Mouse (Mus musculus): ENCODE data around the gene Cstf1. TPM values are rescaled to one million over a fixed set of nuclear protein-coding genes. Genes with fewer than 3 reads are reported as not detected.

The Cstf1 gene
- polyA plus RNA-seq, 1 experiment, result 52.1 TPM

DNA sequence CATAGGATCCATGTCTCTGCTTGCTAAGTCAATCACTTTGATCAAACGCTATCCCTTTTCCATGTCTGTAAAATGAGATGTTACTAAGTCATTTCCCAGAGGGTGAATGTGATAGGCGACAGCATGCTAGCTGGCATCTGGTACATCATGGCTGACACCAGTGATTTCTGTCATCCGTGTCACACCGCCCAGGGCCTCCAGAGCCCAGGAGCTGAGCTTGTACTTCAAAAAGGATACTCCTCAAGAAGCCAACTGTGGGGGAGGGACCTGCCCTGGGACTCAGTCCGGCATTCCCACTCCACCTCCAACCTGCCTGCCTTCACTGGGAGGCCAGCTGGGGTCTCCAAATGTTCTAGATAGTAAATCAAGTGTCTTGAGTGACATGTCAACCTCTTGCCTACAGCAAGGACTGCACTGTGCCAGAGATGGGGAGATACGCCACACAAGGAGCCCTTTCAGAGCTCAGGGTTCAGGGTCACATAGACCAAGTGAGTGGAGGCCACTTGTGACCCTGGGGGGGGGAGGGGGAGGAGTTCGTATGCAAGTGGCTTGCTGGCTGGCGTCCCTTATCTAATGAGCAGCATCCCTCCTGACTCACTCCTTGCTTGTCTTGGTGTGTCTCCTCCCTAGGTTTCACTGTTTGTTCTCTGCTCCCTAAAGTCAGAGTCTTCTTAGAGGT lies 23.4 kb upstream of the Cstf1 start:
- H3K27ac ChIP-seq (ENCODE audit: insufficient read depth, low read length), result no peak overlapping the region
- H3K27me3 ChIP-seq (ENCODE audit: control insufficient read depth, insufficient read depth, low read length, poor library complexity, severe bottlenecking), result no peaks in the 10 kb centered on the region
- H3K36me3 ChIP-seq (ENCODE audit: control insufficient read depth, insufficient read depth, low read length, poor library complexity, severe bottlenecking), result no peaks in the 10 kb centered on the region
- H3K4me1 ChIP-seq (ENCODE audit: control insufficient read depth, insufficient read depth, low read length), result peaks cover 3% of the 10 kb centered on the region
- TF ChIP-seq POLR2A (IDR thresholded peaks at IDR 0.05; ENCODE audit: insufficient read depth, low read length) (no peak), CTCF (IDR thresholded peaks at IDR 0.05; ENCODE audit: low read depth, low read length) (no peak), EP300 (IDR thresholded peaks at IDR 0.05; ENCODE audit: insufficient read depth, low read depth, low read length) (no peak)
- no peaks in the 10 kb centered on the region for H3K9me3 ChIP-seq (replicated peaks; ENCODE audit: control insufficient read depth, insufficient read depth, low read length, poor library complexity, severe bottlenecking)
- no peak overlapping the region for H3K9ac ChIP-seq (ENCODE audit: low read depth, poor library complexity, severe bottlenecking)
- H3K4me3 ChIP-seq (ENCODE audit: low read depth, low read length), result no peak overlapping the region

DNA sequence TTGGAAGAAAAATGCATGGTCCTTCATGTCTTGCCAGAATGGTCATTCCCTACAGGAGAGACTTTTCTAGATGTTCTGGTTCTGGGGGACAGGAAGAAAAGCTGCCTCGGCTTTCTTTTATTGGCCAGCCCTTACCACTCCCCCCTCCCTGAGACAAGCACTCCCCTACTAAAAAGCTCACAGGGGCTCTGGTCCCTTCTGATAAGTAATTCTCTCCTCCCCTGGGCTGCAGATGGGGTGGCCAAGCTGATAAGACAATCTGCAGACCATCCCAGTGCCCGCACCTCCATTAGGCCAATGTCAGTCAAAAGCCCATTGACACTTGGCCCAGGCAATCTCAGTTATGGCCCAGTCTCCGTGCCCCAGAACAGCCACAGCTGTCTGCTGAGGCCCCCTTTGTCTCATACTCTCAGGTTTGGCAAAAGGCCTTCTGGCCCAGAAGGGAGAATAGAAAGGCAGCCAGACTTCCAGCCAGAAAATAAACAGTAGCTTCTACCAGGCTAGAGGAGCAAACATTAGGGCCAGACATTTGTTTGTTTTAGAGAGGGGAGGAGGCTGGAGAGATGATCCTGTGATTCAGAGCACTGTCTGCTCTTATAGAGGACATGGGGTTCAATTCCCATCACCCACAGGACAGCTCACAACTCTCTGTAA lies 22.1 kb upstream of the Cstf1 start:
- H3K4me3 ChIP-seq (ENCODE audit: low read depth, low read length), result no peak overlapping the region
- no peaks in the 10 kb centered on the region for H3K9me3 ChIP-seq (replicated peaks; ENCODE audit: control insufficient read depth, insufficient read depth, low read length, poor library complexity, severe bottlenecking)
- no peaks in the 10 kb centered on the region for H3K36me3 ChIP-seq (ENCODE audit: control insufficient read depth, insufficient read depth, low read length, poor library complexity, severe bottlenecking)
- no peak for TF ChIP-seq CTCF (IDR thresholded peaks at IDR 0.05; ENCODE audit: low read depth, low read length)
- no peak for TF ChIP-seq EP300 (IDR thresholded peaks at IDR 0.05; ENCODE audit: insufficient read depth, low read depth, low read length)
- TF ChIP-seq POLR2A (IDR thresholded peaks at IDR 0.05; ENCODE audit: insufficient read depth, low read length), result no peak
- no peak overlapping the region for H3K27ac ChIP-seq (ENCODE audit: insufficient read depth, low read length)
- H3K4me1 ChIP-seq (ENCODE audit: control insufficient read depth, insufficient read depth, low read length), result peaks cover 3% of the 10 kb centered on the region
- no peak overlapping the region for H3K9ac ChIP-seq (ENCODE audit: low read depth, poor library complexity, severe bottlenecking)
- no peaks in the 10 kb centered on the region for H3K27me3 ChIP-seq (ENCODE audit: control insufficient read depth, insufficient read depth, low read length, poor library complexity, severe bottlenecking)

DNA sequence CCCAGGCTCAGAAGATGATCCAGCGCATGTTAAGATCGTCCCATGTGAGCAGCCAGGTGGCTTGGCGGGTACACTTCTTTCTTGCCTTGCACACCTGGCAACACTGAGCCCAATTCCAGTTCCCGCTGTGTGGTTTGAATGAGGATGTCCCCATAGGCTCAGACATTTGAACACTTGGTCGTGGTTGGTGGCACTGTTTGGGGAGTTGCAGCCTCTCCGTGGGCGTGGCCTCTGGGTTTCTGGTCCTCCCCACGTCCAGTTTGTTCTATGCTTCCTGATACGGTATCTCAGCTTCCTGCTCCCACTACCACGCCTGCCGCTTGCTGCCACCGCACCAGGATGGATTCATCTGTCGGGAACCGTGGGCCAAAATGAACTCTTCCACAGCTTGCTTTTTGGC lies 20.7 kb upstream of the Cstf1 start:
- TF ChIP-seq EP300 (IDR thresholded peaks at IDR 0.05; ENCODE audit: insufficient read depth, low read depth, low read length), result no peak
- Histone ChIP-seq H3K9me3 (replicated peaks; ENCODE audit: control insufficient read depth, insufficient read depth, low read length, poor library complexity, severe bottlenecking) (no peaks in the 10 kb centered on the region), H3K4me1 (ENCODE audit: control insufficient read depth, insufficient read depth, low read length) (peaks cover 3% of the 10 kb centered on the region), H3K27me3 (ENCODE audit: control insufficient read depth, insufficient read depth, low read length, poor library complexity, severe bottlenecking) (no peaks in the 10 kb centered on the region), H3K9ac (ENCODE audit: low read depth, poor library complexity, severe bottlenecking) (no peak overlapping the region), H3K4me3 (ENCODE audit: low read depth, low read length) (no peak overlapping the region), H3K27ac (ENCODE audit: insufficient read depth, low read length) (no peak overlapping the region), H3K36me3 (ENCODE audit: control insufficient read depth, insufficient read depth, low read length, poor library complexity, severe bottlenecking) (no peaks in the 10 kb centered on the region)

DNA sequence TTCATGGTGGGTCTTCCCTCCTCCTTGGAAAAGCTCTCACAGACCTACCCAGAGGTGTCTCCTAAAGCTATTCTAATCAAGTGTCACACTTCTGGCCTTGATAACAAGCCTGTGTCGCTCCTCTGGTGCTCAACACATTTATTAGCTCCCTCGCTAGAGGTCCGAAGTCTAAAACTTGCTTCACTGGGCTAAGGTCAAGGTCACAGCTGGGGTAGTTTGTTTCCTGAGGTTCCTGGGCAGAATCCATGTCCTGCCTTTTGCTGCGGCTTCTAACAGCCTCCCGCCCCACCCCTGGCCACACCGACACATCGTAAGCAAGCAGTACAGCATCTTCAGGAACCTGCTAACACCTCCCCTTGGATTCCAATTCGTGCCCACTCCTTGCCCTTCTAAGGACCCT lies 19.7 kb upstream of the Cstf1 start:
- TF ChIP-seq CTCF (IDR thresholded peaks at IDR 0.05; ENCODE audit: low read depth, low read length) (no peak), POLR2A (IDR thresholded peaks at IDR 0.05; ENCODE audit: insufficient read depth, low read length) (no peak), EP300 (IDR thresholded peaks at IDR 0.05; ENCODE audit: insufficient read depth, low read depth, low read length) (no peak)
- no peak overlapping the region for H3K9ac ChIP-seq (ENCODE audit: low read depth, poor library complexity, severe bottlenecking)
- H3K9me3 ChIP-seq (replicated peaks; ENCODE audit: control insufficient read depth, insufficient read depth, low read length, poor library complexity, severe bottlenecking), result no peaks in the 10 kb centered on the region
- H3K36me3 ChIP-seq (ENCODE audit: control insufficient read depth, insufficient read depth, low read length, poor library complexity, severe bottlenecking), result peaks cover 4% of the 10 kb centered on the region
- no peak overlapping the region for H3K27ac ChIP-seq (ENCODE audit: insufficient read depth, low read length)
- no peaks in the 10 kb centered on the region for H3K27me3 ChIP-seq (ENCODE audit: control insufficient read depth, insufficient read depth, low read length, poor library complexity, severe bottlenecking)
- H3K4me3 ChIP-seq (ENCODE audit: low read depth, low read length), result no peak overlapping the region
- peaks cover 3% of the 10 kb centered on the region for H3K4me1 ChIP-seq (ENCODE audit: control insufficient read depth, insufficient read depth, low read length)

DNA sequence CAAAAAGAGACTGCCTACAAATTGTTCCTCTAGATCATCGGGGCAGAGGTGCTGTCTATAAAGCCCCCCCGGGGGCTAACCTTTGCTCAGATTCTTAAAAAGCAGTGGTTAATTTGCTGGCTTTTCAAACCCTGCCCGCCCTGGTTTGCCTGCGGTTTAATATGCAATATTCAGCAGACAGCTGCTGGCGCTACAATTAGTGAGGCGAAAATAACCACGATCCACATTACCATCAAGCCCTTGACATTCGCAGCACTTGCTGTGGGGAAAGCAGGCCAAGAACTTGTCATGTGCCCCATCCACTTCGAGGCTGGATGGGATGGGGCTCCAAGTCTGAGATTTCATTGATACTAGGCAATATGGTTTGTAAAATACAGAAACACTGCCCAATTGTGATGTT lies 17.3 kb upstream of the Cstf1 start:
- Histone ChIP-seq H3K4me3 (ENCODE audit: low read depth, low read length) (no peak overlapping the region), H3K27ac (ENCODE audit: insufficient read depth, low read length) (no peak overlapping the region), H3K9ac (ENCODE audit: low read depth, poor library complexity, severe bottlenecking) (no peak overlapping the region), H3K4me1 (ENCODE audit: control insufficient read depth, insufficient read depth, low read length) (no peaks in the 10 kb centered on the region), H3K36me3 (ENCODE audit: control insufficient read depth, insufficient read depth, low read length, poor library complexity, severe bottlenecking) (peaks cover 28% of the 10 kb centered on the region), H3K27me3 (ENCODE audit: control insufficient read depth, insufficient read depth, low read length, poor library complexity, severe bottlenecking) (no peaks in the 10 kb centered on the region), H3K9me3 (replicated peaks; ENCODE audit: control insufficient read depth, insufficient read depth, low read length, poor library complexity, severe bottlenecking) (no peaks in the 10 kb centered on the region)
- TF ChIP-seq POLR2A (IDR thresholded peaks at IDR 0.05; ENCODE audit: insufficient read depth, low read length) (no peak), CTCF (IDR thresholded peaks at IDR 0.05; ENCODE audit: low read depth, low read length) (no peak), EP300 (IDR thresholded peaks at IDR 0.05; ENCODE audit: insufficient read depth, low read depth, low read length) (no peak)

DNA sequence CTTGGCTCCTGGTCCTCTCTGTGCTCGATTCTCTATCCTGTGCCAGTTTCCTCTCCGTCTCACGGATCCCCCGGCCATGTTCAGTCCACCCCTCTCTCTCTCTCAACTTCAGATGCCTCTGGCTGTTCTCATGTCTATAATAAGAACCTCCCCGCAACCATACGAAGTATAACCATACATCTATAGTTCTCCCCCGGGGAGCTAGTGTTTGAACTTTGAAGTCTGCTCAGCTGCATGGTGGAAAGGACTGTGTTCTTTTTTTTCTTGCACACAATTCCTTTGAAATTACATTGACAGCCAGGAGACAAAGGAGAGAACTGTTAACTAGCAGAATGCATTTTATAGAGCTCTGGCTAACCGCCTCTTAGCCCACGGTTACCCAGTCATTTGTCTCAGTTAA lies 15.7 kb upstream of the Cstf1 start:
- TF ChIP-seq EP300 (IDR thresholded peaks at IDR 0.05; ENCODE audit: insufficient read depth, low read depth, low read length), result no peak
- TF ChIP-seq POLR2A (IDR thresholded peaks at IDR 0.05; ENCODE audit: insufficient read depth, low read length), result no peak
- TF ChIP-seq CTCF (IDR thresholded peaks at IDR 0.05; ENCODE audit: low read depth, low read length), result no peak
- peaks cover 44% of the 10 kb centered on the region for H3K36me3 ChIP-seq (ENCODE audit: control insufficient read depth, insufficient read depth, low read length, poor library complexity, severe bottlenecking)

More for the DNA sequence above, 15.7 kb upstream of the Cstf1 start:
- H3K9ac ChIP-seq (ENCODE audit: low read depth, poor library complexity, severe bottlenecking), result no peak overlapping the region
- H3K4me3 ChIP-seq (ENCODE audit: low read depth, low read length), result no peak overlapping the region
- H3K9me3 ChIP-seq (replicated peaks; ENCODE audit: control insufficient read depth, insufficient read depth, low read length, poor library complexity, severe bottlenecking), result no peaks in the 10 kb centered on the region
- H3K27ac ChIP-seq (ENCODE audit: insufficient read depth, low read length), result no peak overlapping the region
- H3K27me3 ChIP-seq (ENCODE audit: control insufficient read depth, insufficient read depth, low read length, poor library complexity, severe bottlenecking), result no peaks in the 10 kb centered on the region
- no peaks in the 10 kb centered on the region for H3K4me1 ChIP-seq (ENCODE audit: control insufficient read depth, insufficient read depth, low read length)

Data from ES-Bruce4 (cell line).